Mouse (Mus musculus) embryonic fibroblast, embryonic 13.5 days (primary cell): ENCODE measurements around the gene Slc4a5.

Source experiments
- CTCF ChIP-seq: IDR thresholded peaks from 2 replicates; pipeline ENCODE4 v1.5.1; 2011; ENCODE audit warnings: mild to moderate bottlenecking, control low read depth, low read length, moderate library complexity, borderline replicate concordance; ENCODE audit not compliant: insufficient read depth
- POLR2A ChIP-seq: IDR thresholded peaks from 2 replicates; pipeline ENCODE4 v1.6.1; 2011; ENCODE audit warnings: low read depth, mild to moderate bottlenecking, control low read depth, low read length, moderate library complexity

- TF ChIP-seq CTCF (no peak), POLR2A (no peak)
These were observed 40.1 kb upstream of the Slc4a5 start for GRCm38 (mm10) chr6:83179390-83180117.
